Mouse (Mus musculus) liver, postnatal 0 days (tissue): ENCODE data around the gene Nrtn.

Source experiments
- CTCF ChIP-seq: sonication (generic); IDR thresholded peaks from 2 replicates; pipeline ENCODE4 v1.5.1; 2016; ENCODE audit warnings: antibody characterized with exemption, low read depth
- EP300 ChIP-seq: IDR thresholded peaks from 2 replicates; pipeline ENCODE4 v1.6.1; 2016; ENCODE audit warnings: antibody characterized with exemption, low read depth, mild to moderate bottlenecking

DNA sequence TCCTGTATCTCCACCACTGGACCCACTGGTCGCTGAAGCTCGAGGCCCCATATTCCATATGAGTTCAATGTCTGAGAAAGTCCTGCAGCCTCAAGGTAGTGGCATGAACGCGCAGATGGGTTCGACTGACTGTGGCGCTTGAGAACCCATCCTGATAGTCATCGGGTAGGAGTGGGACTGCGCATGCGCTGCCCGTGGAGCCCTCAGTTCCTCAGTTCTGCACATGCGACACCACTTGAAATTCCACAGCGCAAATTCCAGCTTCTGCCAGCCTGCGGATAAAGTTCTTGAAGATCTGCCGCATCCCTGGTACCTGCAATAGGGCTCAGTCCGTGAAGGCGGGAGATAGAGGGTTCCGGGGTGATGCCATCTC is 16.6 kb downstream of the Nrtn start:
- TF ChIP-seq CTCF (no peak), EP300 (no peak)
